Mouse (Mus musculus) MEL (cell line): Measurements from ENCODE around the gene Iqca.

Experiments
- HCFC1 ChIP-seq: IDR thresholded peaks from 2 replicates; pipeline ENCODE4 v1.6.1; 2012; ENCODE audit warnings: low read depth, mild to moderate bottlenecking, inconsistent platforms, low read length, improper control_type of control experiment, moderate library complexity
- POLR2A ChIP-seq, 2 experiments: IDR thresholded peaks; 2 replicates each; pipeline ENCODE4 v1.6.1; 2011 to 2012; ENCODE audit warnings: low read length in 2 of 2, mild to moderate bottlenecking in 2 of 2, control low read depth in 1 of 2, improper control_type of control experiment in 1 of 2, low read depth in 1 of 2, moderate library complexity in 1 of 2; ENCODE audit not compliant: control insufficient read depth in 1 of 2, insufficient read depth in 1 of 2, poor library complexity in 1 of 2
- TBP ChIP-seq: IDR thresholded peaks from 2 replicates; pipeline ENCODE4 v1.8.0; 2011; ENCODE audit warnings: low read depth, low read length, improper control_type of control experiment

DNA sequence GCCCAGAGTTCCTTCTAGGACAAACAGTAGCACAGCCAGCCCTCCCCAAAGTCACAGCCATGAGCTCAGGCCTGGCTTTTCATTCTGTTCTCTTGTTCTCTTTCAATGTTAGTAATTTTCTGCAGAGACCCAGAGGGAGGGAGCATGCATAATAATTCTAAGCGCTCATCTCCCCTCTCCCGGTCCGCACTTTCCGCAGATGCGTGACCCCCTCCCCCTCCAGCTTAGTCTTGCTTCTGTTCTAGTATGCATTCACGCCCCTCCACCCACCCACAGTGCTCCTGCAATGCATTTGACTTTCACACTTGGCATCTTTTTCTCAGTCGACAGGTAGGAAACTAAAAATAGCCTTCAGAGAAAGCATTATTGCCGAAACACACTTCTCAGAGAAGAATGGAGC lies 21.1 kb upstream of the Iqca start:
- TF ChIP-seq POLR2A (IDR thresholded peaks at IDR 0.05; ENCODE audit: control insufficient read depth in 1 of 2, insufficient read depth in 1 of 2, low read depth in 1 of 2, low read length in 2 of 2, poor library complexity in 1 of 2) (no peak), HCFC1 (no peak), TBP (no peak)
